Mouse (Mus musculus) brain, embryonic 14.5 days (tissue): ENCODE measurements around the gene Igdcc4.
A peak's percentile ranks its signal among the peaks of the same experiment; 100 is the strongest.

Experiments
- CTCF ChIP-seq: fragments of 200-500 bp; IDR thresholded peaks from 2 replicates; pipeline ENCODE4 v1.5.1; 2012; ENCODE audit warnings: inconsistent platforms, mild to moderate bottlenecking, moderate library complexity, borderline replicate concordance; ENCODE audit not compliant: insufficient read depth, insufficient read length; ENCODE audit errors: extremely low read depth
- POLR2A ChIP-seq: fragments of 200-500 bp; IDR thresholded peaks from 2 replicates; pipeline ENCODE4 v1.6.1; 2012; ENCODE audit warnings: mild to moderate bottlenecking, inconsistent platforms, borderline replicate concordance; ENCODE audit not compliant: poor library complexity, insufficient read depth, insufficient read length, severe bottlenecking; ENCODE audit errors: extremely low read depth

DNA sequence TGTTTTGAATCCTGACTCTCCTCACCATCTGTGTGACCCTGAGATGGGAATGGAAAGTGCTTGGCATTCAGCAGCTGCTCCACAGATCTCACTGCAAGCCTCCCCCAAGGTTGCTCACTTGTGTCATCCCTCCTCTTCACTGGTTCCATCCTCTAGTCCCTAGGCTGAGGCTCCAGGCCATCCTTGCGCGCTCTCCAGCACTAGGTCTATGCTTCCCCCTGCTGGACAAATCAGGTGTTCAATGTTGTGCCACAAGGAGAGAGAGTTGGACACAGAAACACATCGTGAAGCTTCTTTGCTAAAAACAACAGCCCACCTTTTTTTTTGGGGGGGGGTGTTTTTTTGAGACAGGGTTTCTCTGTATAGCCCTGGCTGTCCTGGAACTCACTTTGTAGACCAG, 19.6 kb downstream of the Igdcc4 start:
- peak; percentile 90 for TF ChIP-seq CTCF
- no peak for TF ChIP-seq POLR2A
